Mouse (Mus musculus) lung, embryonic 16.5 days (tissue): ENCODE measurements around the gene Kin. TPM values are rescaled to one million over a fixed set of nuclear protein-coding genes. Genes with fewer than 3 reads are reported as not detected.

Source experiments
- ATAC-seq: fragments of 200-750 bp; cut with Nextera tagmentation; 2 replicates; pipeline ENCODE4 v1.8.0; 2017; ENCODE audit warnings: low read depth, mild to moderate bottlenecking, moderate library complexity
- H3K27ac ChIP-seq: fragments of 300-500 bp; sonication (generic); 2 replicates; pipeline ENCODE4 v1.5.1; 2014; ENCODE audit warnings: mild to moderate bottlenecking, control low read depth, low read length
- H3K27me3 ChIP-seq: fragments of 300-500 bp; sonication (generic); 2 replicates; pipeline ENCODE4 v1.6.1; 2014; ENCODE audit warnings: low read depth, low read length, mixed read lengths; ENCODE audit not compliant: control insufficient read depth, insufficient read depth
- H3K36me3 ChIP-seq: fragments of 300-500 bp; sonication (generic); 2 replicates; pipeline ENCODE4 v1.6.1; 2014; ENCODE audit warnings: low read length; ENCODE audit not compliant: control insufficient read depth, insufficient read depth
- H3K4me1 ChIP-seq: fragments of 300-500 bp; sonication (generic); replicated peaks from 2 replicates; pipeline ENCODE4 v1.6.1; 2014; ENCODE audit warnings: low read length, mixed read lengths; ENCODE audit not compliant: control insufficient read depth, insufficient read depth
- H3K4me2 ChIP-seq: fragments of 300-500 bp; sonication (generic); 2 replicates; pipeline ENCODE4 v1.6.1; 2014; ENCODE audit warnings: low read depth, low read length, control low read depth
- H3K4me3 ChIP-seq: fragments of 300-500 bp; sonication (generic); 2 replicates; pipeline ENCODE4 v1.5.1; 2014; ENCODE audit warnings: mild to moderate bottlenecking, low read length, control low read depth
- H3K9ac ChIP-seq: fragments of 300-500 bp; sonication (generic); 2 replicates; pipeline ENCODE4 v1.6.1; 2014; ENCODE audit warnings: low read length, control low read depth
- H3K9me3 ChIP-seq: fragments of 300-500 bp; sonication (generic); 2 replicates; pipeline ENCODE4 v1.6.1; 2016; ENCODE audit warnings: low read length; ENCODE audit not compliant: control insufficient read depth
- WGBS: fragments of 180-500 bp; shearing (Covaris S2); extraction: QIAGEN DNeasy Blood & Tissue Kit; methylation state at CpG from one replicate; pipeline ENCODE4 v1.1.7; 2014; 5-methylcytosine and 5-hydroxymethylcytosine counted together
- polyA plus RNA-seq: library from polyadenylated mRNA; unstranded; fragments of >200 nt; fragmentation: Nextera tagmentation; extraction: Ambion mirVana; gene quantifications from 2 replicates; pipeline ENCODE4 v1.2.1, GENCODE M21; 2015

Gene Kin
- polyA plus RNA-seq, result 26.7 and 28.7 TPM in 2 replicates

DNA sequence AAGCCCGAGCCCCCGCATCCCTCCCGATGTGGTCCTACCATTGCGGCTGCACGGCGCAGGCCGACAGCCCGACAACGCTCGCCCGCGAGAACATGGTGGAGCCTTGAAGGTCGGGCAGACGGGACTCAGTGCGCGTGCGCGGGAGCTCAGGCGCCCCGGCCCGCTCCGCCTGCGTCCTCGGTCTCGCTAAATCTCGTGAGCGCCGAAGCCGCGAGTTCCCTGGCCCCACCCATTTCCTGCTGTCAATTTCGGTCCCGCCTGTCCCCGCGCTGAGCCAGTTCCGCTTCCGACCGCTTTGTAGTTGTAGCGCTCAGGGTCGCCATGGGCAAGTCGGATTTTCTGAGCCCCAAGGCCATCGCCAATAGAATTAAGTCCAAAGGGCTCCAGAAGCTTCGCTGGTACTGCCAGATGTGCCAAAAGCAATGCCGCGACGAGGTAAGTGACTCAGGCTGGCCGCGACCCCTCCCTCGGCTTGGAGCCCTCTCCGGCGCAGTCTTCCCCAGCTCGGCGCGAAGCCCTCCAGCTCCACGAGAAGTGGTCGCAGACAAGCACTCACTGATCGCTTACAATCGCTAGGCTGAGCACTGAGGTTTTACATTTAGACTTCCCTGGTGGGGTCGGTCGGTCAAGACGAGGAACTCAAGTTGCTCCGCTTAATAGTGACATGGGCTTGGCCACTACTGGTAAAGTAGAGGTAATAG, at the start of gene Kin, which contains the start of gene Atp5c1:
Gene Kin, plus strand, starts transcription at position 284 of the 701 bp plus-strand sequence.
Gene Atp5c1, minus strand, starts transcription at position 201 of the 701 bp plus-strand sequence.
- Histone ChIP-seq H3K27me3 (no peaks in the 10 kb centered on the region), H3K9ac (peak within 1 kb of the TSS; percentile 90), H3K27ac (peak within 1 kb of the TSS; percentile 75), H3K4me3 (peak within 1 kb of the TSS; percentile 66), H3K9me3 (no peaks in the 10 kb centered on the region), H3K4me2 (peak within 1 kb of the TSS; percentile 85), H3K36me3 (no peaks in the 10 kb centered on the region), H3K4me1 (peaks cover 24% of the 10 kb centered on the region)
- WGBS, result under 1% methylated on average over 61 of the region's 61 CpGs
- peak; percentile 98 for ATAC-seq

- peaks cover 4% of the 10 kb centered on the region for H3K4me1 ChIP-seq
- H3K9me3 ChIP-seq, result no peaks in the 10 kb centered on the region
- WGBS, result 57% methylated on average over 4 of the region's 4 CpGs
- H3K36me3 ChIP-seq, result no peaks in the 10 kb centered on the region
- H3K27ac ChIP-seq, result no peak overlapping the region
- H3K4me3 ChIP-seq, result no peak overlapping the region
- no peak overlapping the region for H3K9ac ChIP-seq
- no peak for ATAC-seq
- no peaks in the 10 kb centered on the region for H3K27me3 ChIP-seq
- no peak overlapping the region for H3K4me2 ChIP-seq
Observed at GRCm38 (mm10) chr2:10033684-10034083, 46.7 kb upstream of the Kin start.

- Histone ChIP-seq H3K36me3 (no peaks in the 10 kb centered on the region), H3K4me2 (no peak overlapping the region), H3K9ac (no peak overlapping the region), H3K27ac (no peak overlapping the region), H3K9me3 (no peaks in the 10 kb centered on the region), H3K4me3 (no peak overlapping the region), H3K27me3 (no peaks in the 10 kb centered on the region), H3K4me1 (peaks cover 4% of the 10 kb centered on the region)
- 75% methylated on average over 3 of the region's 3 CpGs for WGBS
- ATAC-seq, result no peak
Observed at GRCm38 (mm10) chr2:10034976-10035375, 45.4 kb upstream of the Kin start.

- no peaks in the 10 kb centered on the region for H3K36me3 ChIP-seq
- no peaks in the 10 kb centered on the region for H3K27me3 ChIP-seq
- peak overlapping the region; percentile 85 for H3K4me2 ChIP-seq
- 0% methylated on average over 47 of the region's 47 CpGs for WGBS
- no peaks in the 10 kb centered on the region for H3K9me3 ChIP-seq
- H3K4me3 ChIP-seq, result peak overlapping the region; percentile 94
- H3K27ac ChIP-seq, result peak overlapping the region; percentile 31; the same call in 1 of the 2 replicates
- peak; percentile 68 for ATAC-seq
- H3K4me1 ChIP-seq, result peaks cover 5% of the 10 kb centered on the region; the same call in 1 of the 2 replicates
- H3K9ac ChIP-seq, result peak overlapping the region; percentile 89
Observed at GRCm38 (mm10) chr2:10047758-10048436, 32.5 kb upstream of the Kin start.

GRCm38 (mm10) chr2:10048461-10048860, 31.9 kb upstream of the Kin start, which contains the start of gene Taf3:
Gene Taf3, minus strand, starts transcription at chr2:10048596.
- peak within 1 kb of the TSS; percentile 94 for H3K4me3 ChIP-seq
- no peaks in the 10 kb centered on the region for H3K27me3 ChIP-seq
- ATAC-seq, result peak; percentile 95
- peak within 1 kb of the TSS; percentile 89 for H3K9ac ChIP-seq
- no peaks in the 10 kb centered on the region for H3K36me3 ChIP-seq
- no peaks in the 10 kb centered on the region for H3K9me3 ChIP-seq
- peak within 1 kb of the TSS; percentile 31; the same call in 1 of the 2 replicates for H3K27ac ChIP-seq
- H3K4me1 ChIP-seq, result peaks cover 5% of the 10 kb centered on the region; the same call in 1 of the 2 replicates
- under 1% methylated on average over 32 of the region's 36 CpGs for WGBS
- H3K4me2 ChIP-seq, result peak within 1 kb of the TSS; percentile 85

GRCm38 (mm10) chr2:10049456-10049855, 30.9 kb upstream of the Kin start:
- 23% methylated on average over 6 of the region's 10 CpGs for WGBS
- Histone ChIP-seq H3K36me3 (no peaks in the 10 kb centered on the region), H3K9me3 (no peaks in the 10 kb centered on the region), H3K4me3 (peak overlapping the region; percentile 94), H3K4me1 (peaks cover 5% of the 10 kb centered on the region; the same call in 1 of the 2 replicates), H3K4me2 (peak overlapping the region; percentile 60), H3K27me3 (no peaks in the 10 kb centered on the region), H3K9ac (peak overlapping the region; percentile 89; the same call in 1 of the 2 replicates), H3K27ac (no peak overlapping the region)
- no peak for ATAC-seq

DNA sequence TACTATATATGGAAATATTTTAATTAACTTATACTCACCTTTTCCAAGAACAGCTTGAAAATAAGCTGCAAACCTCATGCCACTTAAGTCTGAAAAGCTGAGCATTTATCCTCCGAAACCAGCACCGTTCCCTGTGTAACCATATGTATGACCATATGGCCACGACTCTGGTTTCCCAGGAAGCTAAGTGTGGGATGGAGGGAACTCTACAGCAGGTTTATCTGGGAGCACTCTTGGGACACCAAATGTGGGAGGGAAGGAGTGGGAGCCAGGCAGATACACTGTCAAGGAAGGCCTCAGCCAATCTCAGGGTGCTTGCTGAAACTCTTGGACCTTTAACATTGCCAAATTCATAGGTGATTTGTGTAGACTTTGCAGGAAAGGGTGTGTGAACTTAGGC, 29.5 kb upstream of the Kin start:
- WGBS, result 91% methylated on average over 3 of the region's 3 CpGs
- Histone ChIP-seq H3K36me3 (peaks cover 9% of the 10 kb centered on the region), H3K27ac (no peak overlapping the region), H3K4me3 (no peak overlapping the region), H3K4me2 (no peak overlapping the region), H3K9me3 (no peaks in the 10 kb centered on the region), H3K4me1 (peaks cover 5% of the 10 kb centered on the region; the same call in 1 of the 2 replicates), H3K9ac (no peak overlapping the region), H3K27me3 (no peaks in the 10 kb centered on the region)
- no peak for ATAC-seq

DNA sequence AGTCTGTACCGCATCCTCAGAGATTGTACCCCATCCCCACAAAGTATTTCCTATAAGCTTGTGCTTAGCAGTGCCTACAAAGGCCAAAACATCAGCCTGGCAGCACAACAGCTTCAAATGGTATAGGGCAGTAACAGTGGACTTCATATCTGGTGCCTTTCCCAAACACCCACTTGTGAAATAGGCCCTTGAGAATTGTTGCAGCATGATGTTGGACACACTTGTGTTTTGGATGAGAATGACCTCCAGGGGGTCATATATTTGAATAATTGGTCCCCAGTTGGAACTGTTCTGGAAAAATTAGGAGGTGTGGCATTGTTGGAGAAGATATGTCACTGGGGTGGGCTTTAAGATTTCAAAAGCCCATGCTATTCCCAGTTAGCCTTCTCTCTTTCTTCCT, 28.4 kb upstream of the Kin start:
- no peak overlapping the region for H3K4me2 ChIP-seq
- peaks cover 16% of the 10 kb centered on the region for H3K36me3 ChIP-seq
- no peak for ATAC-seq
- H3K9ac ChIP-seq, result no peak overlapping the region
- no peaks in the 10 kb centered on the region for H3K27me3 ChIP-seq
- H3K4me1 ChIP-seq, result peaks cover 5% of the 10 kb centered on the region; the same call in 1 of the 2 replicates
- H3K9me3 ChIP-seq, result no peaks in the 10 kb centered on the region
- H3K27ac ChIP-seq, result no peak overlapping the region
- no peak overlapping the region for H3K4me3 ChIP-seq
- 89% methylated on average over 1 of the region's 1 CpGs for WGBS

GRCm38 (mm10) chr2:10058836-10059235, 21.6 kb upstream of the Kin start:
- 82% methylated on average over 5 of the region's 5 CpGs for WGBS
- Histone ChIP-seq H3K9me3 (no peaks in the 10 kb centered on the region), H3K27me3 (no peaks in the 10 kb centered on the region), H3K4me2 (no peak overlapping the region), H3K27ac (no peak overlapping the region), H3K9ac (no peak overlapping the region), H3K4me3 (no peak overlapping the region), H3K36me3 (peaks cover 56% of the 10 kb centered on the region), H3K4me1 (no peaks in the 10 kb centered on the region)
- no peak for ATAC-seq
